16 mouse cellular contexts compared by ENCODE assay signal in genomic region chr1:79259726-79260125, GRCm38 (mm10).
DNase-seq lines count a peak whose midpoint lies in the region.
"Had no signal": no experiment of that assay in that cellular context is flagged by ENCODE, and none has a peak within 500 bp of the region (broad histone marks: within the 10 kb centered on the region; RNA-seq: fewer than 3 reads in every experiment).

No protein-coding gene starts in this region.

- DNase-seq in frontal cortex, adult 2 months (ENCODE audit: extremely low spot score in 1 of 2, low spot score in 1 of 2) = peak; percentile 9 to 43
- DNase-seq in frontal cortex, postnatal 14 days (ENCODE audit: low spot score in 2 of 2) = no peak
- DNase-seq in left cerebral cortex, postnatal 25 days (ENCODE audit: low spot score in 2 of 2) = peak; percentile 2 to 52
- no peak for DNase-seq in left cerebral cortex, adult 18-20 months (ENCODE audit: low spot score in 2 of 2)
- peak; percentile 5 for DNase-seq in right cerebral cortex, adult 18-20 months
- no peak for DNase-seq in right cerebral cortex, postnatal 14 days
- peak; percentile 27 for DNase-seq in telencephalon, adult 2 months (ENCODE audit: low read depth, low spot score)
- DNase-seq in heart, postnatal 10 days = no peak
- DNase-seq: adrenal gland, adult 2 months; adrenal gland, postnatal 10 days; adrenal gland, postnatal 25 days; cerebellum, adult 11-12 months; cerebellum, adult 2 months; cerebellum, adult 9-10 months; cerebellum, postnatal 10 days; cerebellum, postnatal 25 days had no signal

- intact Hi-C loops in left cerebral cortex, postnatal 25 days (cut with DNase I) = no loop called here
- intact Hi-C loops in heart, postnatal 10 days (cut with DNase I) = no loop called here

Comparison
In these comparisons a context has a peak if more than half of its experiments do, and no peak if none do; other contexts are left out.
1. DNase-seq: peak in frontal cortex, adult 2 months (2 of 2), left cerebral cortex, postnatal 25 days (2 of 2), right cerebral cortex, adult 18-20 months (single experiment) and telencephalon, adult 2 months (single experiment); none in frontal cortex, postnatal 14 days (0 of 2), left cerebral cortex, adult 18-20 months (0 of 2), right cerebral cortex, postnatal 14 days (single experiment) and heart, postnatal 10 days (0 of 2).